Mouse (Mus musculus): Measurements from ENCODE around the gene Cyp4f37. TPM values are rescaled to one million over a fixed set of nuclear protein-coding genes. Genes with fewer than 3 reads are reported as not detected.

Cyp4f37 gene
- total RNA-seq (2023; ENCODE audit: inconsistent age) = not detected in 4 replicates

GRCm38 (mm10) chr17:32621018-32621417 is at the start of gene Cyp4f37:
TSS of gene Cyp4f37 (plus strand) at chr17:32621309.

DNA sequence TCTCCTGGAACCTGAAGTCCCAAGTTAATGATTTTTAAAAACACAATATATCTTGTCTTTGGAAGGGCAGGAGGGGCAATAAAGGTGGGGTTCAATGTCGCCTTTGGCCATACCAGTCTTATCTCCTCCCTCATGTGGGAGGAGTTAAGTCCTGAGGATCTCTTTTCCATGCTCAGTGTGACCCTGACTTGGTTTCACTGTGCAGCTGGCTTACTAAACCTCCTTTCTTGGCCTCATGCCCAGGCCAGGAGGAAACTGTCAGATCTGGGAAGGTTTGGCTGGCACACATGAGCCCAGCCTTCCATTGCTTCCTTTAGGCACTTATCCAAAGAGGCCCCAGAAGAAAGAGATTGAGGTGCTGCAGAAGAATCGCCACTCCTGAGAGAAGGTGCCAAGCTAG is 37.6 kb downstream of the Cyp4f37 start, which contains the start of gene Cyp4f40:
Cyp4f40 (plus strand) TSS at position 189 of the 400 bp plus-strand sequence.

GRCm38 (mm10) chr17:32685048-32685750 is 64.1 kb downstream of the Cyp4f37 start, which contains the start of gene Cyp4f15:
TSS of gene Cyp4f15 (plus strand) at chr17:32685627.

Other genes starting within 250 kb of the Cyp4f37 start
- gene Wiz, start 231.9 kb upstream of the Cyp4f37 start, total RNA-seq (2023; ENCODE audit: inconsistent age) = 35.8 to 39.5 TPM (median 37.3 TPM) in 4 replicates
- 296 to 301 TPM (median 299 TPM) in 4 replicates for gene Rasal3, start 217.7 kb upstream of the Cyp4f37 start, total RNA-seq (2023; ENCODE audit: inconsistent age)
- 29.4 to 36.5 TPM (median 34.1 TPM) in 4 replicates for gene Pglyrp2, start 197.1 kb upstream of the Cyp4f37 start, total RNA-seq (2023; ENCODE audit: inconsistent age)
- gene Cyp4f39, start 168.6 kb upstream of the Cyp4f37 start, total RNA-seq (2023; ENCODE audit: inconsistent age) = not detected in 4 replicates
- gene Cyp4f17, start 115.3 kb upstream of the Cyp4f37 start, total RNA-seq (2023; ENCODE audit: inconsistent age) = 0.51 to 1.3 TPM (median 0.86 TPM) in 4 replicates
- gene Cyp4f16, start 84.8 kb upstream of the Cyp4f37 start, total RNA-seq (2023; ENCODE audit: inconsistent age) = 2.4 to 3.1 TPM (median 2.5 TPM) in 4 replicates
- gene Cyp4f40, start 37.6 kb downstream of the Cyp4f37 start, total RNA-seq (2023; ENCODE audit: inconsistent age) = not detected in 4 replicates
- gene Cyp4f15, start 64.3 kb downstream of the Cyp4f37 start, total RNA-seq (2023; ENCODE audit: inconsistent age) = not detected in 4 replicates
- 78.3 to 89.6 TPM (median 79.2 TPM) in 4 replicates for gene Zfp871, start 167.0 kb downstream of the Cyp4f37 start, total RNA-seq (2023; ENCODE audit: inconsistent age)
- gene Zfp811, start 188.6 kb downstream of the Cyp4f37 start, total RNA-seq (2023; ENCODE audit: inconsistent age) = 0.18 to 0.51 TPM (median 0.42 TPM) in 4 replicates
- 6.5 to 9.4 TPM (median 8.2 TPM) in 4 replicates for gene Zfp799, start 209.0 kb downstream of the Cyp4f37 start, total RNA-seq (2023; ENCODE audit: inconsistent age)

Data from B cell, adult (primary cell).